Mouse (Mus musculus) bone marrow macrophage, adult 2 months (primary cell): Measurements from ENCODE around the gene Ppp1r14b. TPM values are rescaled to one million over a fixed set of nuclear protein-coding genes. Genes with fewer than 3 reads are reported as not detected.

Experiments
- H3K27ac ChIP-seq: 2 replicates; pipeline ENCODE4 v1.5.1; 2012; ENCODE audit warnings: low read depth, low read length; ENCODE audit not compliant: insufficient read depth
- H3K4me1 ChIP-seq: 2 replicates; pipeline ENCODE4 v1.6.1; 2012; ENCODE audit warnings: low read length; ENCODE audit not compliant: control insufficient read depth, insufficient read depth
- H3K4me3 ChIP-seq: 2 replicates; pipeline ENCODE4 v1.5.1; 2012; ENCODE audit warnings: mild to moderate bottlenecking, low read length, moderate library complexity; ENCODE audit not compliant: insufficient read depth
- CTCF ChIP-seq: IDR thresholded peaks from 2 replicates; pipeline ENCODE4 v1.5.1; 2012; ENCODE audit warnings: low read depth, mild to moderate bottlenecking, low read length, moderate library complexity
- POLR2A ChIP-seq: IDR thresholded peaks from 2 replicates; pipeline ENCODE4 v1.6.1; 2012; ENCODE audit warnings: mild to moderate bottlenecking, low read depth, low read length, borderline replicate concordance
- polyA plus RNA-seq: library from polyadenylated mRNA; stranded (reverse); fragments of >200 nt; gene quantifications from 2 replicates; pipeline ENCODE4 v1.2.4, GENCODE M21; 2012; ENCODE audit not compliant: missing spikeins, insufficient read depth, insufficient read length

Gene Ppp1r14b
- polyA plus RNA-seq, 1 experiment: 73.7 TPM

DNA sequence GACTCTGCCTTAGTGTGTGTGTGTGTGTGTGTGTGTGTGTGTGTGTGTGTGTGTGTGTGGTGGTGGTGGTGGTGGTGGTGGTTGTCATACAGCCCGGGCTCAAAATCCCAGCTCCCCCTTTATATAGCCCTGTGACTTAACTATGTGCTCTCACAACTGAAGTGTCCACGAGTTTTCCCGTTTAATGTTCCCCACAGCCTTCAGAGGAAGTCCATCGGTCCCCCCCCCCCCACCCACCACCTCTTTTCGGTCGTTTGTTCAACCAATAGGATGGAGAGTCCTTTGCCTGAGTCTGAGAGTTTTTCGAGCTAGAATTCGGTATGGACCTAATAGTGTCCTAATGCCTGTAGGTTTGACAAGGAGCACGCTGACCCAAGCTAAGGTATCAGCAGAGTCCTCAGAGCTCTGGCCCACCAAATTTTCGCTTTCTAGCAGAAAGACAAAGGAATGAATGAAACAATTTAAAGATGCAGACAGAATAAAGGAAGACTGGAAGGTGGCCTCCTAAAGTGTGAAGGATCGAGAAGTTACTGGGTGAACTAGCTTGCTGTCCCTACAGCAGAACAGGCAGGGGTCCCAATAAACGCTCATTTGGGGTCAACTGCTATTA is 1.1 kb upstream of the Ppp1r14b start:
- Histone ChIP-seq H3K27ac (peak overlapping the region; percentile 52), H3K4me3 (peak overlapping the region; percentile 74), H3K4me1 (peaks cover 29% of the 10 kb centered on the region)
- TF ChIP-seq CTCF (no peak), POLR2A (no peak)

- H3K27ac ChIP-seq: peak within 1 kb of the TSS; percentile 64
- TF ChIP-seq POLR2A: no peak
- H3K4me3 ChIP-seq: peak within 1 kb of the TSS; percentile 65
- H3K4me1 ChIP-seq: peaks cover 25% of the 10 kb centered on the region
Measured at GRCm38 (mm10) chr19:6975537-6976521, 1.1 kb downstream of the Ppp1r14b start, which contains the start of gene Plcb3. Gene Plcb3 (minus strand): TSS chr19:6976470.

- TF ChIP-seq CTCF (no peak), POLR2A (no peak)
- peak overlapping the region; percentile 74 for H3K4me3 ChIP-seq
- peak overlapping the region; percentile 81 for H3K27ac ChIP-seq
- H3K4me1 ChIP-seq: peaks cover 22% of the 10 kb centered on the region
Measured at GRCm38 (mm10) chr19:6977759-6978638, 3.2 kb downstream of the Ppp1r14b start.

DNA sequence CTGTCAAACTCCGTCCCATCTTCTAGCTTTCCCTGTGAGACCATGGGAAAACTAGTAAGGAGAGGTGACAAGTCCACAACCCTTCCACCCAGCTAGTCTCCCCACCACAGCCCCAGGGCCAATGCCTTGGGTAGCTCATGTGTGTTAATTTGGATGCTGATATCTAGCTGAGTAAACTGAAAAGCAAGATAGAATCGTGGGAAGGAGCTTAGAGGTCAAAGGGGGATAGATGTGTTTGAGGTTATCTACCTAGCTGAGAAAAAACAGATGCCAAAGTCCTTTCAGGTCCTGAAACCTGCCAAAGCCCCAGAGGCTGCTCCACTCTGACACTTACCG is 3.8 kb downstream of the Ppp1r14b start:
- peaks cover 22% of the 10 kb centered on the region for H3K4me1 ChIP-seq
- TF ChIP-seq POLR2A (no peak), CTCF (no peak)
- peak overlapping the region; percentile 81 for H3K27ac ChIP-seq
- H3K4me3 ChIP-seq: peak overlapping the region; percentile 74

DNA sequence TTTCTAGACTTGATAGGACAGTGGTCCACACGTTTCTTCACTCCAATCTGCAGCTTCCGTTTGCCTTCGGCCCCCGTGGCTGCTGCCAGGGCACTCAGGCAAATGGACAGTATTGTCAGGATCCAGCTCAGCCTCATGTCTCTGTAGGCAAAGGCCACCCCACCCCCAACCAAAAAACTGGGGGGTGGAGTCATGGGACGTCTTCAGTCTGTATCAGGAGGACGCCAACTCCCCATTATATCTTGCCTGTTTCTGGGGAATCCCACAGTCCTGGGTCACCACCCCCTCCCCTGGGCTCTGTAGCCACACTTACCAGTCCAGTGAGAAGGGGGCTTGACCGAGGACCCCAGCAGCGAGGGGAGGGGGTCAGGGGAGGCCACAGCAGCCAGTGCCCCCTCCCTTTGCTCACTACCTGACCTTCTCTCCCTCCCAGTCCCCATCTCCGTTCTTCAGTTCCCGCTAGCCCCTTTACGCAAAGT is 4.3 kb downstream of the Ppp1r14b start:
- no peak for TF ChIP-seq POLR2A
- no peak for TF ChIP-seq CTCF
- H3K4me3 ChIP-seq: peak overlapping the region; percentile 74
- peaks cover 18% of the 10 kb centered on the region for H3K4me1 ChIP-seq

DNA sequence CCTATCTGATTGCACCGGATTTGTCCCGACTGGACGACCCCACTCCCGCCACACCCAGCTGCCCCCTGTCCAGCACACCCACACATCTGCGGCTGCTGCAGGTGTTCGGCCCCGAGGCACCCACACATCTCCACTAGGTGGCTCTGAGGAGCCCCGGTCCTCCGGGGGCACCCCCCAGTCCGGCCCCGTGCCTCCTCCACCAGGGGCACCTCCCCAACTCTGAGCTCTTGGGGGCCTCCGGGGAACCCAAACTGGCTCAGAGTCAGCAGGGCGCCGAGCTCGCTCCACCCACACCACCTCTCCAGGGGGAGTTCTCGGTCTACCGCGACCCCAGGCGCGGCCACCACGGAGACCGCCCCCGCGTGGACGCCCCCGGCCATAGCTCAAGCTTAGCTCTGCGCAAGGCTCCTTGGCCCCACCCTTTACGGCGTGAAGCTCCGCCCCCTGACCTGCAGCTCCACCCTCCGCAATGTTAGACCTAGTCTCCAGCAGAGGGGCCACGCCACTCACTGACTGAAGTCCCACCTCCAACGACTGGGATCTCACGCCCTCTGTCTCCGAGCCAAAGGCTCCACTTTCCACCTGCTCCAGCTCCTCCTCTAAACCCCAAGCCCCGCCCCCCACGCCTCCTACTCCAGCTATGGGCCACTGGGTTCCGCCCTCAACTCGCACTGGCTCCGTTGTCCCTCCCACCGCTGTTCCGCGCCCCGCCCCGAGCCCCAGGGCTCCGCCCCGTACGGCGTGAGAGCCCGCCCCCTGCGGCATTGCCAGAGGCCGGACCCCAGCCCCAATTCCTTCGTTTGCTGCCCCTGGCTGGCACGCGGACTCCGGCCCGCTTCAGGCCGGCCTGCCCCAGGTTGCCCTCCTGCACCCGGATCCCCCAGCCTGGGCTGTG is 5.0 kb downstream of the Ppp1r14b start:
- Histone ChIP-seq H3K4me1 (peaks cover 18% of the 10 kb centered on the region), H3K4me3 (peak overlapping the region; percentile 75), H3K27ac (peak overlapping the region; percentile 81)
- TF ChIP-seq POLR2A (no peak), CTCF (peak; percentile 79)

More for the DNA sequence above, 4.3 kb downstream of the Ppp1r14b start:
- H3K27ac ChIP-seq: peak overlapping the region; percentile 81

GRCm38 (mm10) chr19:6980381-6981093 is 5.8 kb downstream of the Ppp1r14b start, which contains the start of gene Fkbp2:
Gene Fkbp2 (minus strand): TSS chr19:6980501.
- TF ChIP-seq CTCF (no peak), POLR2A (peak; percentile 92)
- Histone ChIP-seq H3K4me3 (peak within 1 kb of the TSS; percentile 75), H3K4me1 (peaks cover 18% of the 10 kb centered on the region), H3K27ac (peak within 1 kb of the TSS; percentile 81)

GRCm38 (mm10) chr19:6981465-6981864 is 6.7 kb downstream of the Ppp1r14b start:
- TF ChIP-seq CTCF: no peak
- no peak for TF ChIP-seq POLR2A
- Histone ChIP-seq H3K4me3 (0 out of 2 replicates have a peak overlapping the region, but pooled peaks have one; percentile 15), H3K27ac (no peak overlapping the region), H3K4me1 (peaks cover 26% of the 10 kb centered on the region)
